Mouse (Mus musculus): ENCODE measurements around the gene Galnt13. TPM values are rescaled to one million over a fixed set of nuclear protein-coding genes. Genes with fewer than 3 reads are reported as not detected.
"Not testable (repeated sequence)": the region's sequence is repeated elsewhere in the genome, so short reads cannot be mapped to it uniquely, and the experiment has no call there.

Gene Galnt13
- polyA plus RNA-seq, 1 experiment: not detected

DNA sequence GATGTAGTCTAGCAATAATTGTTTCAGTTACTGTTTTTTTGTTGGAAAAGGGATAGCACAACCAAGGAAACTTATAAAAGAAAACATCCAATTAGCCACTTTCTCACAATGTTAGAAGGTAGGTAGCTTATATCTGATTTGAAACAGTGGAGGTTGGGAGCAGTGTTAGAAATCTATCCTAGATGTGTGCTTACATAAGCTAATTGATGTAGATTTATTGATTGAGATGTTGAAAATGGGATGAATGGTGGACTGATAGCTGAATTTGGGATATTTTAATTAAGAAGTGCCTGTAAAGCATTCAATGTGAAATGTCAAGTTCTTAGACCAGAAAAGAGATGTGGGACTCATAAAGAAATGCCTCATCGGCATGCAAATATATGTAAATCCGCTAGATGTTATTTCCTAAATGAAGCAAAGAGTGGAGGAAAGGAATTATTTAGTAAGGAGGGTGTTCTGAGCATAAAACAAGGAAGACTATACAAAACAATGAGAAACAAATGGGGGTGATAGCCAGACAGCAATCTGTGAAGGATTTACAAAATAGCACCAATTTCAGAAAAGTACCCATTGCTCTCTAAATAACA, 377.6 kb downstream of the Galnt13 start:
- Histone ChIP-seq H3K36me3 (ENCODE audit: control insufficient read depth) (no peaks in the 10 kb centered on the region), H3K4me1 (ENCODE audit: control insufficient read depth) (no peaks in the 10 kb centered on the region), H3K9me3 (ENCODE audit: control insufficient read depth, low read length) (peaks cover 1% of the 10 kb centered on the region), H3K4me3 (replicated peaks) (no peak overlapping the region), H3K27me3 (ENCODE audit: control insufficient read depth) (no peaks in the 10 kb centered on the region)
- no peak for TF ChIP-seq GATA1 (IDR thresholded peaks at IDR 0.05; ENCODE audit: low read length)
- TF ChIP-seq TAL1 (IDR thresholded peaks at IDR 0.05; ENCODE audit: low read length): no peak

DNA sequence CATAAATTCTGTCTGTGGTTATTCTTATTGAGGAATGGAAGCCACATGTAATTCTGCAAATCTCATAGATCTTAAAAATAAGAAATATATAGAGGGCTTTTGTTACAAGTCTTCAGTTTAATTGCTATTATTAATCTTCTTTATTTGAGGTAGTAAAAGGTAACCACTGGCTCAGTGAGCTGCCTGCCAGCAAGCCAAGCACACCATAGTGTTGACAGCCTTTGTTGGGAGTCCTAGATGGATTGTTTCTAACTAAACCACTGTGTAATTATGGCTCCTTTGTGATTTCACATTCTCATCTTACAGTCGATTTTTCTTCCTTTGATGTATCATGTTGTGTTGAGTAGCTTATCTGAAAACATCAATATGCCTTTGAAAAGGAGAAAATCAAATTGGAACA, 405.1 kb downstream of the Galnt13 start:
- H3K9me3 ChIP-seq (ENCODE audit: control insufficient read depth, low read length): no peaks in the 10 kb centered on the region
- no peaks in the 10 kb centered on the region for H3K27me3 ChIP-seq (ENCODE audit: control insufficient read depth)
- no peaks in the 10 kb centered on the region for H3K36me3 ChIP-seq (ENCODE audit: control insufficient read depth)
- no peak overlapping the region for H3K4me3 ChIP-seq (replicated peaks)
- no peaks in the 10 kb centered on the region for H3K4me1 ChIP-seq (ENCODE audit: control insufficient read depth)
- TF ChIP-seq GATA1 (IDR thresholded peaks at IDR 0.05; ENCODE audit: low read length): no peak
- TF ChIP-seq TAL1 (IDR thresholded peaks at IDR 0.05; ENCODE audit: low read length): no peak

DNA sequence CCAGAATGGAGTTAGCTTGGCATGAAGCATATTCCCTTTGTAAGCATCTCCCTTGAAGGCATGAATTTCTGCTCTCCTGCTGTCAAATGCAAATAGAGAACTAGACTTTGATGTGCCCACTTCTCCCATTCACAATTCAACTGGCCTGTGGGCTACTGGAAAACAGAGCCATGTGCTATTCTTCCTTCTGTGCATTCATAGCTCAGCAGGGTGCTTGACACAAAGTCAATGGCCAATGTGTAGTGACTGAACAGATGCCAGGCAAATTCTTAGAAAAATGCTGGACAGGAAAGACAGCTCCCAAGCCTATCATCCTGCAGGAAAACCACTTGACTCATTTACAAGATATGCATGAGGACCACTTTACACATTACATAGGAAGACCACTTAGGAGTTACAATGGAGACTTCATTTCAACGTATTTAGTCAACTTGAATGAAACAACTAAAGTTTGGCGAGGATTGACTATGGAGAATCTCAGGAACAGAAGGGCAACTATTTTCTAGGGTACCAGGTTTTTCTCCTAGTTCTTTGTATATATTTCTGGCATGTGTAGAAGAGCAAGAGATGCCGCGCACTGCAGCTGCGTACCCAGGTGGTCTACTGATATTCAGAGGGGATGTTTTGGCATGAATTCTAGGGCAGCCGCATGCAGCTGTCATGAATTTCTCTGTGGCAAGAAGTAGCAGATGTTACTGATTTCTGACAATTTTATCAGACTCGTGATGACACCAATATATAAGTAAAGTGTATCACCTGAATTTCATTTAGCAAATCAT, 470.4 kb downstream of the Galnt13 start:
- Histone ChIP-seq H3K4me3 (replicated peaks) (no peak overlapping the region), H3K4me1 (ENCODE audit: control insufficient read depth) (no peaks in the 10 kb centered on the region), H3K36me3 (ENCODE audit: control insufficient read depth) (no peaks in the 10 kb centered on the region), H3K27me3 (ENCODE audit: control insufficient read depth) (no peaks in the 10 kb centered on the region), H3K9me3 (ENCODE audit: control insufficient read depth, low read length) (no peaks in the 10 kb centered on the region)
- TF ChIP-seq TAL1 (IDR thresholded peaks at IDR 0.05; ENCODE audit: low read length): no peak
- TF ChIP-seq GATA1 (IDR thresholded peaks at IDR 0.05; ENCODE audit: low read length): no peak

DNA sequence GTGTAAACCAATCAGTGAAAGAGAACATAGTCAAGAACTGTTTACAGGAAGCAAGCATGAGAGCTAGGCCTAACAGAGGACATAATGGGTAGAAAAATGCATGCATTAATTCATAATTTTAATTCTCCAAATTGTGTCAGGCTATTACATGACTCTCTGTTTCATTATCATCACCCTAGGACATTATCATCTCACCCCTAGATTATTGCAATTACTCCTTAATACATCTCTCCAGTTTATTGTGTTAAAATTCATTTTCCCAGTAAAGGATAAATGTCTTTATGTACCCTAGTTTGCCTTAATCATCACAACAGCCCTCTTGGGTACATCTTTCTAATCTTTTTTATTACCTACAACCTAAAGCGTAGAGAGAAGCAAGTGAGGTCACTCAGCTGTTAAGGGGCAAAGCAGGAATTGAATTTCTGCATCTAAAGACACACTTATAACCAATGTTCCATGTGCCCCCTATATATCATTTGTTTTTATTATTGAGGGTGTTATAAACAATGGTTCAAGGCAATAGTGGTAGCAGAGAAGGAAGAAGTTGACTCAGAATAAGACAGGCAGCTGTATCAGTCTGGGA, 479.1 kb downstream of the Galnt13 start:
- Histone ChIP-seq H3K27me3 (ENCODE audit: control insufficient read depth) (no peaks in the 10 kb centered on the region), H3K36me3 (ENCODE audit: control insufficient read depth) (no peaks in the 10 kb centered on the region), H3K4me1 (ENCODE audit: control insufficient read depth) (no peaks in the 10 kb centered on the region), H3K4me3 (replicated peaks) (no peak overlapping the region), H3K9me3 (ENCODE audit: control insufficient read depth, low read length) (no peaks in the 10 kb centered on the region)
- TF ChIP-seq GATA1 (IDR thresholded peaks at IDR 0.05; ENCODE audit: low read length) (no peak), TAL1 (IDR thresholded peaks at IDR 0.05; ENCODE audit: low read length) (no peak)

DNA sequence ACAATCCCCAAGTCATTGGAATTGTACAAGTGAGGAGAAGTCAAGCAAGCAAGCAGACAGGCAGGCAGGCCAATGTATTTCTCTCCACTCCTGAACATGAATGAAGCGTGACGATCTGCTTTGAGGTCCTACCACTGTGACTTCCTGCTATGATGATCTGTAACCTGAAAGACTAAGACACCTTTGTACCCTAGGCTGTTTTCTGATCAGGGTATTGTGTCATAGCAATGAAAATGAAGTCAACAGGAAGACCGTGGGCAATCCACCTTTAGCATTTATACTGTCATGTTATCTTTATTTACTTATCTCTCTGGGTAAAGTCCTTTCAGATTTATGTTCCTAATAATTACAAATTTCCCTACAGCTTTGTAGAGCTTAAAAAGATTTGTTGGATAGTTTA, 500.3 kb downstream of the Galnt13 start:
- Histone ChIP-seq H3K4me3 (replicated peaks) (no peak overlapping the region), H3K27me3 (ENCODE audit: control insufficient read depth) (no peaks in the 10 kb centered on the region), H3K36me3 (ENCODE audit: control insufficient read depth) (no peaks in the 10 kb centered on the region), H3K4me1 (ENCODE audit: control insufficient read depth) (no peaks in the 10 kb centered on the region), H3K9me3 (ENCODE audit: control insufficient read depth, low read length) (no peaks in the 10 kb centered on the region)
- no peak for TF ChIP-seq TAL1 (IDR thresholded peaks at IDR 0.05; ENCODE audit: low read length)
- TF ChIP-seq GATA1 (IDR thresholded peaks at IDR 0.05; ENCODE audit: low read length): no peak

DNA sequence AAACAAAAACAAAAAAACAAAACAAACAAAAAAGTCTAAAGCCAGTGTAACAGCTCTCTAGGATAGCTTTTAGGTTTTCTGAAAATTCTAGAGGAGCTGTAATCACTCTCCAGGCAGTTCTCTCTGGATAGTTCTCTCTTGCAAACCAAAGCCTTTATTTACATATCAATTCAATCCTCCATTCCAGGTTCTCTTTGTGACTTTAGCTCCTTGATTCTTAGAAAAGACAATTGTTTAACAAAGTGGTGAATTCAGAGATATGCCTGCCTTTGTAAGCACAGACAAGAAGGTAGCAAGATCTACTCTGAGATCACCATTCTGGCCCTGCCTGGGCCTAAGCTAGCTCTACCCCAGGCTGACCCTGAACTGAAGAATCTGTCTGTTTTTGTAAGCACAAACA, 501.2 kb downstream of the Galnt13 start:
- Histone ChIP-seq H3K9me3 (ENCODE audit: control insufficient read depth, low read length) (no peaks in the 10 kb centered on the region), H3K4me1 (ENCODE audit: control insufficient read depth) (no peaks in the 10 kb centered on the region), H3K27me3 (ENCODE audit: control insufficient read depth) (no peaks in the 10 kb centered on the region), H3K4me3 (replicated peaks) (no peak overlapping the region), H3K36me3 (ENCODE audit: control insufficient read depth) (no peaks in the 10 kb centered on the region)
- TF ChIP-seq TAL1 (IDR thresholded peaks at IDR 0.05; ENCODE audit: low read length) (no peak), GATA1 (IDR thresholded peaks at IDR 0.05; ENCODE audit: low read length) (no peak)

DNA sequence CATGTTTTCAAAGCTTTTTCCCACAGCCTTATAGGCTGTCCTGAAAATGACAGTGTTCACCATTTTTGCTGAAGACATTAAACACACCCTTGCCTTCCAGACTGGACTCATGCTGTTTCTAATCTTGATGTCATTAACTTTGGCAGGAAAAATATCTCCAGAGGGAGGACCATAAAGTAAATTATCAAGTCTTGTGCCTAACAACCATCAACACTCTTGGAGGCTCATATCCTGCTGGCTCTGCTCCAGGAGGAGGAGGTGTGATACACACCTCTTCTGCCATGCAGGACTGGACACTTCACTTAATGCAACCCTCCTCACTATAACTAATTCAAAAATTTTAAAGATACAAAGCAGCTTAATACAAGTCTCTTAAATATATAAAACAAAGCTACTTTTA, 502.0 kb downstream of the Galnt13 start:
- Histone ChIP-seq H3K36me3 (ENCODE audit: control insufficient read depth) (no peaks in the 10 kb centered on the region), H3K27me3 (ENCODE audit: control insufficient read depth) (no peaks in the 10 kb centered on the region), H3K4me1 (ENCODE audit: control insufficient read depth) (no peaks in the 10 kb centered on the region), H3K9me3 (ENCODE audit: control insufficient read depth, low read length) (no peaks in the 10 kb centered on the region), H3K4me3 (replicated peaks) (no peak overlapping the region)
- TF ChIP-seq GATA1 (IDR thresholded peaks at IDR 0.05; ENCODE audit: low read length) (no peak), TAL1 (IDR thresholded peaks at IDR 0.05; ENCODE audit: low read length) (no peak)

DNA sequence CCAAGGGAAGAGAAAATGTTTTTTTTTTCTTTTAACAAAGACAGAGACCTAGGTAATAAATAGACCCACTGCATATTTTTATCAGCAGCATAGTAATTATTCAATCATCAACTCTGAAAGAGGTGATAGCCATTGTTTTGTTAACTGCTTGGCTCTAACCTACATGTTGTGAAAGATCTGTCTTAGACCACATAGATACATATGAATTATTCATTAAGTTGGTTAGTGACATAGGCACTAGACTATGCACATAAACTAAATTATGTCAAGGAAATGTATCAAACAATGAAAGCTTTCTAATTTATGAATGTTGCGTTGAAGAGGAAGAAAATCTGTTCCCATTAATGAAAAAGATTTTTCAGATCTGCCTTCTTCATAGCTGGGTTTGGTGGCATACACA, 507.3 kb downstream of the Galnt13 start:
- H3K9me3 ChIP-seq (ENCODE audit: control insufficient read depth, low read length): no peaks in the 10 kb centered on the region
- no peak overlapping the region for H3K4me3 ChIP-seq (replicated peaks)
- TF ChIP-seq GATA1 (IDR thresholded peaks at IDR 0.05; ENCODE audit: low read length) (no peak), TAL1 (IDR thresholded peaks at IDR 0.05; ENCODE audit: low read length) (no peak)
- H3K4me1 ChIP-seq (ENCODE audit: control insufficient read depth): no peaks in the 10 kb centered on the region
- H3K36me3 ChIP-seq (ENCODE audit: control insufficient read depth): no peaks in the 10 kb centered on the region
- no peaks in the 10 kb centered on the region for H3K27me3 ChIP-seq (ENCODE audit: control insufficient read depth)

DNA sequence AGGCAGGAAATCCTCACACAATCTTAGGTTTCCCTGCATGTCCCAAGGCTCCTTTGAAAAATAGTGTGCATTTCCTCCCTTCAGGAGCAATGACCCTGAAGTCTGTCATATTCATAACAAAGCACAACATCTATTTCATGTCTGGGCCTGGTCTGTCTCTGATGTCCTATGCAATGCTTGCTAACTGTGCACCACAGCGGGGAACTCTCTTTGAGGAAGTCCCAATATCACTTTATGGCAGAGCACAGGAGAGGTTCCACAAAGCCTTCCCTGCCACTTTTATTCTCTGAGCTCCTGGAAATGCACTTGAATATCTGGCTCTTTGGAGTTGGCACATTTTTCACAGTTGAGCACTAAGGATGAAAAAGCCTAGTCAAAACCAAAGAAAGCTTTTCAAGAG, 547.7 kb downstream of the Galnt13 start:
- no peaks in the 10 kb centered on the region for H3K9me3 ChIP-seq (ENCODE audit: control insufficient read depth, low read length)

DNA sequence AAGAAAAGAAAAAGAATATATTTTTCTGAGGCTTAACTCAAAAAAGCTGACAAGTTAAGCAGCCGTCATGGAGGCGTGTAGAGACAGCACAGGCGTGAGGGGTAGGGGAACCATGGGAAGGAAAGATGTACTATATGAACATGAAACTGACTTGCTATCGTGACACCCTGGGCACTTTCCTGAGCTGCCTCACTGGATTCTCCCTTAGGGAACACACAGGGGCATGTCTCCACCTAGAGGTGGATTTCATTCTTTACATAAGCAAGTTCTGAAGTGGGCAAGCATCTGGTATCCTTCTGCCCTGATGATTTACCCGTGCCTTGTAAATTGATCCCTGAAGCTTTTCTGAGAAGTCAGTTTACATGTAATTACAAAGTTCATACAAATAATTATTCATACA, 586.4 kb downstream of the Galnt13 start:
- H3K27me3 ChIP-seq (ENCODE audit: control insufficient read depth); H3K4me1 ChIP-seq (ENCODE audit: control insufficient read depth); H3K9me3 ChIP-seq (ENCODE audit: control insufficient read depth, low read length); H3K4me3 ChIP-seq (replicated peaks); H3K36me3 ChIP-seq (ENCODE audit: control insufficient read depth): not testable (repeated sequence)

More for the DNA sequence above, 547.7 kb downstream of the Galnt13 start:
- Histone ChIP-seq H3K27me3 (ENCODE audit: control insufficient read depth) (no peaks in the 10 kb centered on the region), H3K36me3 (ENCODE audit: control insufficient read depth) (no peaks in the 10 kb centered on the region), H3K4me3 (replicated peaks) (no peak overlapping the region), H3K4me1 (ENCODE audit: control insufficient read depth) (no peaks in the 10 kb centered on the region)
- TF ChIP-seq TAL1 (IDR thresholded peaks at IDR 0.05; ENCODE audit: low read length): no peak
- no peak for TF ChIP-seq GATA1 (IDR thresholded peaks at IDR 0.05; ENCODE audit: low read length)
